Mouse (Mus musculus): ENCODE data around the gene Snx33. TPM values are rescaled to one million over a fixed set of nuclear protein-coding genes. Genes with fewer than 3 reads are reported as not detected.
"Not testable (repeated sequence)": the region's sequence is repeated elsewhere in the genome, so short reads cannot be mapped to it uniquely, and the experiment has no call there.

Gene Snx33
- polyA plus RNA-seq, 1 experiment from 2014 or later, result 3.3 TPM

GRCm38 (mm10) chr9:56950414-56951400 is 22.5 kb upstream of the Snx33 start, which contains the start of gene Snupn:
Gene Snupn, plus strand, starts transcription at chr9:56950878.
- Histone ChIP-seq H3K4me1 (replicated peaks; ENCODE audit: control insufficient read depth, insufficient read depth, low read length) (no peaks in the 10 kb centered on the region), H3K27ac (ENCODE audit: low read depth, low read length) (peak within 1 kb of the TSS; percentile 77), H3K9me3 (ENCODE audit: control insufficient read depth, low read length) (no peaks in the 10 kb centered on the region), H3K27me3 (ENCODE audit: control insufficient read depth, insufficient read depth, low read length) (no peaks in the 10 kb centered on the region), H3K36me3 (ENCODE audit: control insufficient read depth, insufficient read depth, low read length) (no peaks in the 10 kb centered on the region), H3K9ac (ENCODE audit: low read depth, low read length) (peak within 1 kb of the TSS; percentile 85), H3K4me3 (ENCODE audit: low read depth, low read length) (peak within 1 kb of the TSS; percentile 51), H3K4me2 (replicated peaks; ENCODE audit: low read depth, low read length) (peak within 1 kb of the TSS; percentile 63)
- ATAC-seq (ENCODE audit: low FRiP score), result peak; percentile 100
- WGBS, result under 1% methylated on average over 50 of the region's 50 CpGs
- DNase-seq (ENCODE audit: low spot score), result peak; percentile 99

- H3K4me1 ChIP-seq (replicated peaks; ENCODE audit: control insufficient read depth, insufficient read depth, low read length), result no peaks in the 10 kb centered on the region
- peak overlapping the region; percentile 27 for H3K4me3 ChIP-seq (ENCODE audit: low read depth, low read length)
- no peak overlapping the region for H3K27ac ChIP-seq (ENCODE audit: low read depth, low read length)
- DNase-seq (ENCODE audit: low spot score), result peak; percentile 38
- peak overlapping the region; percentile 31; the same call in 1 of the 2 replicates for H3K9ac ChIP-seq (ENCODE audit: low read depth, low read length)
- no peak for ATAC-seq (ENCODE audit: low FRiP score)
- no peaks in the 10 kb centered on the region for H3K27me3 ChIP-seq (ENCODE audit: control insufficient read depth, insufficient read depth, low read length)
- H3K4me2 ChIP-seq (replicated peaks; ENCODE audit: low read depth, low read length), result peak overlapping the region; percentile 36
- WGBS, result 36% methylated on average over 13 of the region's 13 CpGs
- H3K9me3 ChIP-seq (ENCODE audit: control insufficient read depth, low read length), result no peaks in the 10 kb centered on the region
- H3K36me3 ChIP-seq (ENCODE audit: control insufficient read depth, insufficient read depth, low read length), result no peaks in the 10 kb centered on the region
These were observed 21.6 kb upstream of the Snx33 start for GRCm38 (mm10) chr9:56949767-56950166.

GRCm38 (mm10) chr9:56948699-56949098 is 20.5 kb upstream of the Snx33 start:
- not testable (repeated sequence) for H3K27ac ChIP-seq (ENCODE audit: low read depth, low read length); H3K27me3 ChIP-seq (ENCODE audit: control insufficient read depth, insufficient read depth, low read length); ATAC-seq (ENCODE audit: low FRiP score); H3K9me3 ChIP-seq (ENCODE audit: control insufficient read depth, low read length); H3K4me3 ChIP-seq (ENCODE audit: low read depth, low read length); H3K4me2 ChIP-seq (replicated peaks; ENCODE audit: low read depth, low read length); H3K4me1 ChIP-seq (replicated peaks; ENCODE audit: control insufficient read depth, insufficient read depth, low read length); DNase-seq (ENCODE audit: low spot score); H3K36me3 ChIP-seq (ENCODE audit: control insufficient read depth, insufficient read depth, low read length); H3K9ac ChIP-seq (ENCODE audit: low read depth, low read length)
- WGBS, result 93% methylated on average over 5 of the region's 5 CpGs

GRCm38 (mm10) chr9:56947481-56947880 is 19.3 kb upstream of the Snx33 start:
- not testable (repeated sequence) for H3K9me3 ChIP-seq (ENCODE audit: control insufficient read depth, low read length); H3K4me1 ChIP-seq (replicated peaks; ENCODE audit: control insufficient read depth, insufficient read depth, low read length); H3K4me2 ChIP-seq (replicated peaks; ENCODE audit: low read depth, low read length); ATAC-seq (ENCODE audit: low FRiP score); H3K27ac ChIP-seq (ENCODE audit: low read depth, low read length); H3K4me3 ChIP-seq (ENCODE audit: low read depth, low read length); H3K36me3 ChIP-seq (ENCODE audit: control insufficient read depth, insufficient read depth, low read length); H3K27me3 ChIP-seq (ENCODE audit: control insufficient read depth, insufficient read depth, low read length); H3K9ac ChIP-seq (ENCODE audit: low read depth, low read length)
- WGBS, result 34% methylated on average over 3 of the region's 3 CpGs
- peak; percentile 55 for DNase-seq (ENCODE audit: low spot score)

- peak overlapping the region; percentile 82 for H3K4me2 ChIP-seq (replicated peaks; ENCODE audit: low read depth, low read length)
- H3K9ac ChIP-seq (ENCODE audit: low read depth, low read length), result peak overlapping the region; percentile 81; the same call in 1 of the 2 replicates
- ATAC-seq (ENCODE audit: low FRiP score) (no peak), DNase-seq (ENCODE audit: low spot score) (peak; percentile 18)
- WGBS, result 5% methylated on average over 7 of the region's 7 CpGs
- no peaks in the 10 kb centered on the region for H3K9me3 ChIP-seq (ENCODE audit: control insufficient read depth, low read length)
- no peaks in the 10 kb centered on the region for H3K36me3 ChIP-seq (ENCODE audit: control insufficient read depth, insufficient read depth, low read length)
- H3K27ac ChIP-seq (ENCODE audit: low read depth, low read length), result no peak overlapping the region
- no peaks in the 10 kb centered on the region for H3K27me3 ChIP-seq (ENCODE audit: control insufficient read depth, insufficient read depth, low read length)
- peaks cover 2% of the 10 kb centered on the region; the same call in 1 of the 2 replicates for H3K4me1 ChIP-seq (replicated peaks; ENCODE audit: control insufficient read depth, insufficient read depth, low read length)
- peak overlapping the region; percentile 70 for H3K4me3 ChIP-seq (ENCODE audit: low read depth, low read length)
These were observed 10.2 kb upstream of the Snx33 start for GRCm38 (mm10) chr9:56938374-56938773.

GRCm38 (mm10) chr9:56937223-56938160 is 9.3 kb upstream of the Snx33 start, which contains the start of gene Imp3:
Gene Imp3, plus strand, starts transcription at chr9:56937475.
- H3K36me3 ChIP-seq (ENCODE audit: control insufficient read depth, insufficient read depth, low read length), result no peaks in the 10 kb centered on the region
- peak within 1 kb of the TSS; percentile 82 for H3K4me2 ChIP-seq (replicated peaks; ENCODE audit: low read depth, low read length)
- H3K9ac ChIP-seq (ENCODE audit: low read depth, low read length), result peak within 1 kb of the TSS; percentile 81
- under 1% methylated on average over 73 of the region's 73 CpGs for WGBS
- H3K4me3 ChIP-seq (ENCODE audit: low read depth, low read length), result peak within 1 kb of the TSS; percentile 70
- H3K9me3 ChIP-seq (ENCODE audit: control insufficient read depth, low read length), result no peaks in the 10 kb centered on the region
- ATAC-seq (ENCODE audit: low FRiP score) (peak; percentile 94), DNase-seq (ENCODE audit: low spot score) (peak; percentile 95)
- H3K27me3 ChIP-seq (ENCODE audit: control insufficient read depth, insufficient read depth, low read length), result no peaks in the 10 kb centered on the region
- H3K4me1 ChIP-seq (replicated peaks; ENCODE audit: control insufficient read depth, insufficient read depth, low read length), result peaks cover 2% of the 10 kb centered on the region; the same call in 1 of the 2 replicates
- peak within 1 kb of the TSS; percentile 37; the same call in 1 of the 2 replicates for H3K27ac ChIP-seq (ENCODE audit: low read depth, low read length)

GRCm38 (mm10) chr9:56936861-56937222 is 8.7 kb upstream of the Snx33 start:
- H3K4me1 ChIP-seq (replicated peaks; ENCODE audit: control insufficient read depth, insufficient read depth, low read length), result peaks cover 2% of the 10 kb centered on the region; the same call in 1 of the 2 replicates
- 0 out of 2 replicates have a peak overlapping the region, but pooled peaks have one; percentile 1 for H3K9ac ChIP-seq (ENCODE audit: low read depth, low read length)
- ATAC-seq (ENCODE audit: low FRiP score) (no peak), DNase-seq (ENCODE audit: low spot score) (no peak)
- WGBS, result 20% methylated on average over 6 of the region's 6 CpGs
- no peaks in the 10 kb centered on the region for H3K36me3 ChIP-seq (ENCODE audit: control insufficient read depth, insufficient read depth, low read length)
- H3K27me3 ChIP-seq (ENCODE audit: control insufficient read depth, insufficient read depth, low read length), result no peaks in the 10 kb centered on the region
- peak overlapping the region; percentile 45 for H3K4me2 ChIP-seq (replicated peaks; ENCODE audit: low read depth, low read length)
- H3K27ac ChIP-seq (ENCODE audit: low read depth, low read length), result no peak overlapping the region
- H3K9me3 ChIP-seq (ENCODE audit: control insufficient read depth, low read length), result no peaks in the 10 kb centered on the region
- peak overlapping the region; percentile 70 for H3K4me3 ChIP-seq (ENCODE audit: low read depth, low read length)

- 87% methylated on average over 1 of the region's 1 CpGs for WGBS
- Histone ChIP-seq H3K4me3 (ENCODE audit: low read depth, low read length) (no peak overlapping the region), H3K4me2 (replicated peaks; ENCODE audit: low read depth, low read length) (no peak overlapping the region), H3K9ac (ENCODE audit: low read depth, low read length) (no peak overlapping the region), H3K36me3 (ENCODE audit: control insufficient read depth, insufficient read depth, low read length) (no peaks in the 10 kb centered on the region), H3K4me1 (replicated peaks; ENCODE audit: control insufficient read depth, insufficient read depth, low read length) (0 out of 2 replicates have a peak, but pooled peaks cover 3% of the 10 kb centered on the region), H3K9me3 (ENCODE audit: control insufficient read depth, low read length) (no peaks in the 10 kb centered on the region), H3K27me3 (ENCODE audit: control insufficient read depth, insufficient read depth, low read length) (no peaks in the 10 kb centered on the region), H3K27ac (ENCODE audit: low read depth, low read length) (no peak overlapping the region)
- DNase-seq (ENCODE audit: low spot score), result no peak
- no peak for ATAC-seq (ENCODE audit: low FRiP score)
These were observed 2.4 kb upstream of the Snx33 start for GRCm38 (mm10) chr9:56930556-56930955.

Measured in hindbrain, embryonic 11.5 days (tissue).